Mouse (Mus musculus) megakaryocyte, embryonic 14.5 days (primary cell): Measurements from ENCODE around the gene Phf11a. TPM values are rescaled to one million over a fixed set of nuclear protein-coding genes. Genes with fewer than 3 reads are reported as not detected.

Source experiments
- H3K27me3 ChIP-seq: replicated peaks from 2 replicates; pipeline ENCODE3; 2012; ENCODE audit warnings: inconsistent platforms
- H3K36me3 ChIP-seq: replicated peaks from 2 replicates; pipeline ENCODE3; 2012; ENCODE audit warnings: low read length, inconsistent platforms, mixed read lengths
- H3K4me1 ChIP-seq: 2 replicates; pipeline ENCODE4 v1.6.1; 2012; ENCODE audit warnings: inconsistent platforms
- H3K4me3 ChIP-seq: replicated peaks from 2 replicates; pipeline ENCODE3; 2012; ENCODE audit warnings: moderate library complexity, mild to moderate bottlenecking, inconsistent platforms
- H3K9me3 ChIP-seq: 2 replicates; pipeline ENCODE4 v1.6.1; 2012; ENCODE audit warnings: inconsistent platforms
- FLI1 ChIP-seq: IDR thresholded peaks from 2 replicates; pipeline ENCODE4 v1.6.1; 2012; ENCODE audit warnings: low read length, inconsistent platforms, mixed read lengths
- GATA1 ChIP-seq: IDR thresholded peaks from 3 replicates; pipeline ENCODE4 v1.6.1; 2012; ENCODE audit warnings: mixed read lengths, low read length, inconsistent platforms, borderline replicate concordance
- polyA plus RNA-seq: library from polyadenylated mRNA; stranded (reverse); fragments of >175 nt; gene quantifications from 2 replicates; pipeline ENCODE4 v1.2.3, GENCODE M21; 2012; ENCODE audit warnings: low replicate concordance; ENCODE audit not compliant: insufficient read depth

Phf11a gene
- polyA plus RNA-seq, 1 experiment = not detected

GRCm38 (mm10) chr14:59232003-59232402, 65.3 kb downstream of the Phf11a start:
- H3K4me3 ChIP-seq = peak overlapping the region; percentile 18
- peaks cover 8% of the 10 kb centered on the region for H3K4me1 ChIP-seq
- TF ChIP-seq FLI1 (no peak), GATA1 (no peak)
- H3K36me3 ChIP-seq = peaks cover 2% of the 10 kb centered on the region
- H3K9me3 ChIP-seq = no peaks in the 10 kb centered on the region
- H3K27me3 ChIP-seq = no peaks in the 10 kb centered on the region

DNA sequence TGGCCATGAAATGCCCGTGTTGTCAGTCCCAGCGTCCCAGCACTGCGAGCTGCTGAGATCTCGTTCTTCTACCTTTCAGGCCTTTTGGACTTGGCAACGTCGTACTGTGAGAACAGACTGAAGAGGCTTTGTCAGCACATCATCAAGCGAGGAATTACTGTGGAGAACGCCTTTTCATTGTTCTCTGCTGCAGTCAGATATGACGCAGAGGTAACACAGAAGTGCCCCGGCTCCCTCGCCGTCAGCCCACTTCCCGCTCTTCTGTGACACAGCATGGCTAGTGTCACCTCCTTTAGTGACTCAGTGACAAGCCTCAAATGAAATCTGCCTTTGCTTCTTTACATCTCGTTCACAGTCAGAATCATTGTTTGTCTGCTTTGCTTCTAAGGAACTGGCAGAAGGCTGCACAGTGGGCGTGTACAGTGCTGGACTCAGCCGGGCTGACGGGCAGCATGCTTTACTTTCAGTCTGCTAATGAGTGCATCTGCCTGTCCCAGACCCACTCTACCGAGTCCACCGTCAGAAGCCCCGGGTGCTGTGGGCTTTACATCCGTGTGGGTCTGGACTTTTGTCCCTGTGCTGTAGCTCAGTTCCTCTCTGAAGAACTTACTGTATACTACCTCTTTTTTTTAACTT, 66.9 kb downstream of the Phf11a start:
- no peaks in the 10 kb centered on the region for H3K27me3 ChIP-seq
- peaks cover 8% of the 10 kb centered on the region for H3K4me1 ChIP-seq
- peaks cover 2% of the 10 kb centered on the region for H3K36me3 ChIP-seq
- H3K9me3 ChIP-seq = no peaks in the 10 kb centered on the region
- TF ChIP-seq GATA1 (no peak), FLI1 (no peak)
- no peak overlapping the region for H3K4me3 ChIP-seq

GRCm38 (mm10) chr14:59229822-59230221, 67.5 kb downstream of the Phf11a start:
- no peak overlapping the region for H3K4me3 ChIP-seq
- peaks cover 8% of the 10 kb centered on the region for H3K4me1 ChIP-seq
- H3K36me3 ChIP-seq = peaks cover 2% of the 10 kb centered on the region
- no peaks in the 10 kb centered on the region for H3K9me3 ChIP-seq
- TF ChIP-seq GATA1 = no peak
- no peak for TF ChIP-seq FLI1
- H3K27me3 ChIP-seq = no peaks in the 10 kb centered on the region

Other genes with a start within 250 kb of the Phf11a start
- not detected in 2 replicates for gene 1700129C05Rik, start 154.6 kb downstream of the Phf11a start, polyA plus RNA-seq
- not detected in 2 replicates for gene Gm5142, start 118.8 kb downstream of the Phf11a start, polyA plus RNA-seq
- 0.28 TPM in 1 of 2 replicates, not detected in the other for gene Rcbtb1, start 96.3 kb downstream of the Phf11a start, polyA plus RNA-seq
- not detected in 2 replicates for gene Gm6904, start 37.3 kb downstream of the Phf11a start, polyA plus RNA-seq
- gene Phf11b, start 43.8 kb upstream of the Phf11a start, polyA plus RNA-seq = 1.7 TPM in 1 of 2 replicates, not detected in the other
- 0.09 and 1.4 TPM in 2 replicates for gene Phf11d, start 67.9 kb upstream of the Phf11a start, polyA plus RNA-seq
- not detected in 2 replicates for gene Phf11c, start 97.9 kb upstream of the Phf11a start, polyA plus RNA-seq
- gene Setdb2, start 143.4 kb upstream of the Phf11a start, polyA plus RNA-seq = 1.4 TPM in 1 of 2 replicates, not detected in the other
- gene Cab39l, start 143.4 kb upstream of the Phf11a start, polyA plus RNA-seq = 2.5 TPM in 1 of 2 replicates, not detected in the other